Mouse (Mus musculus) naive thymus-derived CD4-positive, alpha-beta T cell, adult 5 months (primary cell): Measurements from ENCODE around the gene Rc3h2. TPM values are rescaled to one million over a fixed set of nuclear protein-coding genes. Genes with fewer than 3 reads are reported as not detected.

Experiments used
- polyA plus RNA-seq: library from polyadenylated mRNA; unstranded; fragments of 100-300 nt; shearing (Covaris generic); gene quantifications from one replicate; pipeline ENCODE4 v1.2.1, GENCODE M21; 2017

Gene Rc3h2
- 36.9 TPM for polyA plus RNA-seq

GRCm38 (mm10) chr2:37422306-37423304 lies at the start of gene Rc3h2:
Gene Rc3h2 (minus strand): TSS chr2:37422903.

GRCm38 (mm10) chr2:37442611-37443591 lies 20.2 kb upstream of the Rc3h2 start, which contains the start of the genes Zbtb26, Zbtb6 and Rabgap1:
Gene Zbtb26 (minus strand): TSS chr2:37443135.
Gene Zbtb6 (minus strand): TSS chr2:37443171.
Gene Rabgap1 (plus strand): TSS chr2:37443279.

GRCm38 (mm10) chr2:37358633-37359540 lies 63.8 kb downstream of the Rc3h2 start, which contains the start of gene Pdcl:
Gene Pdcl (minus strand): TSS chr2:37359332.

GRCm38 (mm10) chr2:37326215-37326614 lies 96.5 kb downstream of the Rc3h2 start, which contains the start of gene Olfr368:
Gene Olfr368 (plus strand): TSS chr2:37326515.

Other genes starting within 250 kb of the Rc3h2 start
- gene Olfr365, start 234.7 kb downstream of the Rc3h2 start, polyA plus RNA-seq: not detected
- not detected for gene Olfr366, start 211.3 kb downstream of the Rc3h2 start, polyA plus RNA-seq
- gene Olfr368, start 96.4 kb downstream of the Rc3h2 start, polyA plus RNA-seq: not detected
- gene Pdcl, start 63.6 kb downstream of the Rc3h2 start, polyA plus RNA-seq: 32.1 TPM
- gene Zbtb26, start 20.2 kb upstream of the Rc3h2 start, polyA plus RNA-seq: 2.2 TPM
- gene Zbtb6, start 20.3 kb upstream of the Rc3h2 start, polyA plus RNA-seq: 3.4 TPM
- 62.1 TPM for gene Rabgap1, start 20.4 kb upstream of the Rc3h2 start, polyA plus RNA-seq
- gene Gpr21, start 93.4 kb upstream of the Rc3h2 start, polyA plus RNA-seq: 1.1 TPM